Mouse (Mus musculus): Measurements from ENCODE around the gene Rufy3. TPM values are rescaled to one million over a fixed set of nuclear protein-coding genes. Genes with fewer than 3 reads are reported as not detected.
A peak's percentile ranks its signal among the peaks of the same experiment; 100 is the strongest.

Gene Rufy3
- polyA plus RNA-seq, 1 experiment from 2014 or later, result 7.9 TPM

- Histone ChIP-seq H3K36me3 (peaks cover 10% of the 10 kb centered on the region), H3K4me3 (no peak overlapping the region), H3K27ac (no peak overlapping the region), H3K27me3 (replicated peaks) (no peaks in the 10 kb centered on the region), H3K9ac (no peak overlapping the region), H3K9me3 (replicated peaks) (no peaks in the 10 kb centered on the region), H3K4me1 (peaks cover 25% of the 10 kb centered on the region), H3K4me2 (no peak overlapping the region)
- 48% methylated on average over 1 of the region's 1 CpGs for WGBS (ENCODE audit: insufficient replicate concordance)
- no peak for ATAC-seq
Observed at GRCm38 (mm10) chr5:88558991-88559390, 5.8 kb upstream of the Rufy3 start.

GRCm38 (mm10) chr5:88561080-88561814 lies 3.6 kb upstream of the Rufy3 start:
- WGBS (ENCODE audit: insufficient replicate concordance), result 72% methylated on average over 9 of the region's 9 CpGs

DNA sequence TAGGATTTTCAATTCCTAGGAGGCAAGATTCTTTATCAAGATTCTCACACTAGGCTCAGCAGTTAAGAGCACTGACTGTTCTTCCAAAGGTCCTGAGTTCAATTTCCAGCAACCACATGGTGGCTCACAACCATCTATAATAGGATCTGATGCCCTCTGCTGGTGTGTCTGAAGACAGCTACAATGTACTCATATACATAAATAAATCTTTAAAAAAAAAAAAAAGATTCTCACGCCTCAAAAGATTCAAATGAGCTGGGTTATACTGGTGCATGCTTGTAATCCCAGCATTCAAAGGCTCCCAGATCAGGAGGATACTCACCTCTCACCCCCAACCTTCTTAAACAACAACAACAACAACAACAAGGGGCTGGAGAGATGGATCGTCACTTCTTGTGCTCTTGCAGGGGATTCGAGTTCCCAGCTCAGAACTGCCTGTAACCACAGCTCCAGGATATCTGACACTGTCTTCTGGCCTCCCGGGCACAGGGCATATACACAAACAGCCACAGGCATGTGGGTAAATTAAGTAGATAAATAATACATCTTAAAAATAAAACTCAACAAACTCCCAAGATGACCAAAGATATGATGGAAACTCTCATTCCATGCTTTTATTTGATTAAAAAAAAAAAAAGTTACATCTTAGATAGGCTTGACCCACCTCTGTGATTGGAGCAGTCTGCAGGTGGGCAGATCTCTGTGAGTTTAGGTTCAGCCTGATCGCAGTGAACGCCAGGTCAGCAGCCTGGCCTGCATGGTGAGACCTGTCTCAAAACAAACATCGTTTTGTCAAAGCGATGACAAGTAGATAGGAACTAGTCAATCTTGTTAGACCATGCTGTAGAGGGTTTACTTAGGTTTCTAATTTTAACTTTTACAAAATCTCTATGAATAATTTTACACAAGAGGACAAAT lies 1.7 kb upstream of the Rufy3 start:
- no peak for ATAC-seq
- Histone ChIP-seq H3K4me3 (no peak overlapping the region), H3K27ac (no peak overlapping the region), H3K4me1 (peaks cover 27% of the 10 kb centered on the region), H3K36me3 (no peaks in the 10 kb centered on the region), H3K4me2 (no peak overlapping the region), H3K9me3 (replicated peaks) (no peaks in the 10 kb centered on the region), H3K27me3 (replicated peaks) (no peaks in the 10 kb centered on the region), H3K9ac (no peak overlapping the region)
- WGBS (ENCODE audit: insufficient replicate concordance), result 59% methylated on average over 8 of the region's 8 CpGs

More at GRCm38 (mm10) chr5:88561080-88561814, 3.6 kb upstream of the Rufy3 start:
- no peak overlapping the region for H3K4me2 ChIP-seq
- H3K9me3 ChIP-seq (replicated peaks), result no peaks in the 10 kb centered on the region
- H3K4me1 ChIP-seq, result peaks cover 30% of the 10 kb centered on the region
- no peak overlapping the region for H3K4me3 ChIP-seq
- no peak overlapping the region for H3K9ac ChIP-seq
- no peaks in the 10 kb centered on the region; the same call in 1 of the 2 replicates for H3K36me3 ChIP-seq
- no peaks in the 10 kb centered on the region for H3K27me3 ChIP-seq (replicated peaks)
- no peak overlapping the region for H3K27ac ChIP-seq
- ATAC-seq, result no peak

- peaks cover 4% of the 10 kb centered on the region; the same call in 1 of the 2 replicates for H3K36me3 ChIP-seq
- WGBS (ENCODE audit: insufficient replicate concordance), result under 1% methylated on average over 93 of the region's 119 CpGs
- peak overlapping the region; percentile 84 for H3K27ac ChIP-seq
Observed at GRCm38 (mm10) chr5:88565148-88566033, 551 bp downstream of the Rufy3 start.

GRCm38 (mm10) chr5:88566034-88566841 lies 1.4 kb downstream of the Rufy3 start:
- H3K36me3 ChIP-seq, result peaks cover 8% of the 10 kb centered on the region; the same call in 1 of the 2 replicates
- H3K4me2 ChIP-seq, result peak overlapping the region; percentile 100
- peak overlapping the region; percentile 89 for H3K9ac ChIP-seq
- peak overlapping the region; percentile 84 for H3K27ac ChIP-seq
- H3K4me3 ChIP-seq, result peak overlapping the region; percentile 89
- no peaks in the 10 kb centered on the region for H3K9me3 ChIP-seq (replicated peaks)
- peaks cover 27% of the 10 kb centered on the region for H3K4me1 ChIP-seq
- WGBS (ENCODE audit: insufficient replicate concordance), result 5% methylated on average over 14 of the region's 14 CpGs
- H3K27me3 ChIP-seq (replicated peaks), result no peaks in the 10 kb centered on the region
- ATAC-seq, result peak; percentile 46

More at GRCm38 (mm10) chr5:88565148-88566033, 551 bp downstream of the Rufy3 start:
- no peaks in the 10 kb centered on the region for H3K9me3 ChIP-seq (replicated peaks)
- H3K4me1 ChIP-seq, result peaks cover 27% of the 10 kb centered on the region
- H3K9ac ChIP-seq, result peak overlapping the region; percentile 89
- H3K4me3 ChIP-seq, result peak overlapping the region; percentile 89
- H3K4me2 ChIP-seq, result peak overlapping the region; percentile 100
- H3K27me3 ChIP-seq (replicated peaks), result no peaks in the 10 kb centered on the region
- ATAC-seq, result peak; percentile 74

GRCm38 (mm10) chr5:88569541-88569940 lies 4.7 kb downstream of the Rufy3 start:
- 86% methylated on average over 3 of the region's 3 CpGs for WGBS (ENCODE audit: insufficient replicate concordance)
- peaks cover 8% of the 10 kb centered on the region; the same call in 1 of the 2 replicates for H3K36me3 ChIP-seq
- H3K9ac ChIP-seq, result no peak overlapping the region
- no peaks in the 10 kb centered on the region for H3K9me3 ChIP-seq (replicated peaks)
- H3K4me1 ChIP-seq, result peaks cover 19% of the 10 kb centered on the region
- H3K27ac ChIP-seq, result no peak overlapping the region
- ATAC-seq, result no peak
- no peak overlapping the region for H3K4me3 ChIP-seq
- no peak overlapping the region for H3K4me2 ChIP-seq
- no peaks in the 10 kb centered on the region for H3K27me3 ChIP-seq (replicated peaks)

DNA sequence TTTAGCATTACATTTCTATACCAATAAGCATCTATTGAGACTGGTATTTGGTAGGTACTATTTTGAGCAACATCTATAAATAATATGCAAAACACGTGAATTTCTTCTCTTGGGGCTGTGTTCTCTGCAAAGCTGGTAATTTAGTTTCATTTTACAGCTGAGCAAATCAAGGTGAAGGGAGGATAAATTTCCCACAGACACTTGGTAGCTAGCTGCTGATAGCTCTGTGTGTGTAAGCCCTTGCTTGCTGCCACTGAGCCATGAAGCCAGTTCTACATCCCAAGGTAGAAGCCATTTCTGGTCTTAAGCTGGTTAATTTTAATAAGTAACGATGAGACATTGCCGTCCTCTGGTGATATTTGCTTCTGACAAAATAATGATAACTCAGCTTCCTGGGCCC lies 10.0 kb downstream of the Rufy3 start:
- Histone ChIP-seq H3K36me3 (peaks cover 8% of the 10 kb centered on the region; the same call in 1 of the 2 replicates), H3K27ac (no peak overlapping the region), H3K9ac (no peak overlapping the region), H3K27me3 (replicated peaks) (no peaks in the 10 kb centered on the region), H3K4me2 (no peak overlapping the region), H3K4me1 (no peaks in the 10 kb centered on the region), H3K4me3 (no peak overlapping the region), H3K9me3 (replicated peaks) (no peaks in the 10 kb centered on the region)
- no peak for ATAC-seq
- 78% methylated on average over 3 of the region's 3 CpGs for WGBS (ENCODE audit: insufficient replicate concordance)

DNA sequence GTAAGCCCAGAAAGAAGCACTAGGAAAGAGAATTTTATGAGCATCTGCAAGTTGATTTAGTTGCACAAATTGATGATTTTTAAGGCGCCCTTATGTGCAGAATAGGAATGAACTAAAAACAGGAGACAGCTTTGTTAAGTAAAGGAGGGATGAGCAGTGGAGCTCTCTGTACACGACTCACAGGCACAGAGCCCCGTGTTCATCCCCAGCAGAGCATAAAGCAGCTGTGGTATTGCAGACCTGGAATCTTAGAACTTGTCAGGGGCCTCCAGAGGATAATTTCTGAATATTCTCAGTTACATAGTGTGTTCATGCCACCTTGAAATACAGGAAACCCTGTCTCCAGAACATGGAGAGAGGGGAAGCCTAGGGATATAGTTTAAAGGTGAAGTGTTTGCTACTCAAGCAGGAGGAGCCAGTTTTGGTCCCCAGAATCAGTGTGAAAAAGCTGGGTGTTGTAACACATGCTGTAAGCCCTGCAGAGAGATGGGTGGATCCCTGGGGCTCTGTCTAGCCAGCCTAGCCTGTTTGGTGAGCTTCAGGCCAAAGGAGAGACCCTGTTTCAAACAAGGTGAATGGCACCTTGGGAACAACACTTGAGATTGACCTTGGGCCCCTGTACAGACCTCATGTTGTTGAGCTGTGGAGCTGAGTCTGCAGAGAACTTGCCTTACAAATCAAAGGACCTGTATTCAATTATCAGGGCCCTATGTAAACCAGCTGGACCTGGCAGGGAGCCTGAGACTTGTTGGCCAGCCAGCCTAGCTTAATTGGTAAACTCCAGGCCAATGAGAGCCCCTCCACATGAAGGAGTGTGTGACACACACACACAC lies 10.9 kb downstream of the Rufy3 start:
- no peak overlapping the region for H3K4me3 ChIP-seq
- H3K27me3 ChIP-seq (replicated peaks), result no peaks in the 10 kb centered on the region
- no peak overlapping the region for H3K4me2 ChIP-seq
- ATAC-seq, result no peak
- H3K36me3 ChIP-seq, result 0 out of 2 replicates have a peak, but pooled peaks cover 2% of the 10 kb centered on the region
- H3K27ac ChIP-seq, result no peak overlapping the region
- no peak overlapping the region for H3K9ac ChIP-seq
- WGBS (ENCODE audit: insufficient replicate concordance), result 54% methylated on average over 3 of the region's 3 CpGs
- no peaks in the 10 kb centered on the region for H3K4me1 ChIP-seq
- no peaks in the 10 kb centered on the region for H3K9me3 ChIP-seq (replicated peaks)

- Histone ChIP-seq H3K4me1 (peaks cover 15% of the 10 kb centered on the region), H3K36me3 (no peaks in the 10 kb centered on the region), H3K9me3 (replicated peaks) (no peaks in the 10 kb centered on the region), H3K9ac (no peak overlapping the region), H3K27me3 (replicated peaks) (no peaks in the 10 kb centered on the region), H3K4me2 (no peak overlapping the region), H3K27ac (no peak overlapping the region), H3K4me3 (no peak overlapping the region)
- 66% methylated on average over 10 of the region's 10 CpGs for WGBS (ENCODE audit: insufficient replicate concordance)
- no peak for ATAC-seq
Observed at GRCm38 (mm10) chr5:88580681-88581080, 15.8 kb downstream of the Rufy3 start.

- peaks cover 17% of the 10 kb centered on the region for H3K4me1 ChIP-seq
- H3K9me3 ChIP-seq (replicated peaks), result no peaks in the 10 kb centered on the region
- no peaks in the 10 kb centered on the region for H3K27me3 ChIP-seq (replicated peaks)
- 87% methylated on average over 6 of the region's 6 CpGs for WGBS (ENCODE audit: insufficient replicate concordance)
- H3K9ac ChIP-seq, result no peak overlapping the region
- H3K36me3 ChIP-seq, result no peaks in the 10 kb centered on the region
- no peak overlapping the region for H3K4me2 ChIP-seq
- no peak overlapping the region for H3K4me3 ChIP-seq
- no peak overlapping the region for H3K27ac ChIP-seq
- no peak for ATAC-seq
Observed at GRCm38 (mm10) chr5:88581343-88581742, 16.5 kb downstream of the Rufy3 start.
